Mouse (Mus musculus): ENCODE measurements at regions not wholly inside any gene's neighbourhood (a gene's known extent, or its start where the extent isn't known, plus 50 kb on each side); places are given as distances from the start of the nearest gene placed in this dataset.

- DNase-seq (ENCODE audit: extremely low spot score, low read depth, low spot score) = no peak
Measured at GRCm38 (mm10) chr8:26283957-26284356, 164.6 kb downstream of the Gm45692 start.

GRCm38 (mm10) chr8:26287665-26288064, 168.3 kb downstream of the Gm45692 start:
- DNase-seq (ENCODE audit: extremely low spot score, low read depth, low spot score) = no peak

- no peak for DNase-seq (ENCODE audit: extremely low spot score, low read depth, low spot score)
Measured at GRCm38 (mm10) chr8:26288163-26288562, 168.8 kb downstream of the Gm45692 start.

GRCm38 (mm10) chr8:26298066-26298804, 178.9 kb downstream of the Gm45692 start:
- DNase-seq (ENCODE audit: extremely low spot score, low read depth, low spot score) = no peak

GRCm38 (mm10) chr8:26300246-26300645, 180.9 kb downstream of the Gm45692 start:
- DNase-seq (ENCODE audit: extremely low spot score, low read depth, low spot score) = no peak

- DNase-seq (ENCODE audit: extremely low spot score, low read depth, low spot score) = no peak
Measured at GRCm38 (mm10) chr8:26301961-26302360, 182.6 kb downstream of the Gm45692 start.

- no peak for DNase-seq (ENCODE audit: extremely low spot score, low read depth, low spot score)
Measured at GRCm38 (mm10) chr8:26304566-26304965, 185.2 kb downstream of the Gm45692 start.

- DNase-seq (ENCODE audit: extremely low spot score, low read depth, low spot score) = no peak
Measured at GRCm38 (mm10) chr8:26305061-26305879, 185.9 kb downstream of the Gm45692 start.

- DNase-seq (ENCODE audit: extremely low spot score, low read depth, low spot score) = peak; percentile 46
Measured at GRCm38 (mm10) chr8:26308121-26308641, 188.8 kb downstream of the Gm45692 start.

- DNase-seq (ENCODE audit: extremely low spot score, low read depth, low spot score) = no peak
Measured at GRCm38 (mm10) chr8:26309764-26310163, 190.4 kb downstream of the Gm45692 start.

- DNase-seq (ENCODE audit: extremely low spot score, low read depth, low spot score) = no peak
Measured at GRCm38 (mm10) chr8:26323606-26324350, 204.4 kb downstream of the Gm45692 start.

GRCm38 (mm10) chr8:26324606-26325005, 205.3 kb downstream of the Gm45692 start:
- no peak for DNase-seq (ENCODE audit: extremely low spot score, low read depth, low spot score)

- no peak for DNase-seq (ENCODE audit: extremely low spot score, low read depth, low spot score)
Measured at GRCm38 (mm10) chr8:26329813-26330212, 210.5 kb downstream of the Gm45692 start.

GRCm38 (mm10) chr8:26336906-26337650, 217.7 kb downstream of the Gm45692 start:
- no peak for DNase-seq (ENCODE audit: extremely low spot score, low read depth, low spot score)

GRCm38 (mm10) chr8:26345078-26345477, 225.7 kb downstream of the Gm45692 start:
- DNase-seq (ENCODE audit: extremely low spot score, low read depth, low spot score) = peak; percentile 33

GRCm38 (mm10) chr8:26349231-26349630, 229.9 kb downstream of the Gm45692 start:
- no peak for DNase-seq (ENCODE audit: extremely low spot score, low read depth, low spot score)

- no peak for DNase-seq (ENCODE audit: extremely low spot score, low read depth, low spot score)
Measured at GRCm38 (mm10) chr8:26349854-26350253, 230.5 kb downstream of the Gm45692 start.

- no peak for DNase-seq (ENCODE audit: extremely low spot score, low read depth, low spot score)
Measured at GRCm38 (mm10) chr8:26350616-26351015, 231.3 kb downstream of the Gm45692 start.

- DNase-seq (ENCODE audit: extremely low spot score, low read depth, low spot score) = peak; percentile 57
Measured at GRCm38 (mm10) chr8:26351643-26352540, 232.6 kb downstream of the Gm45692 start.
